Mouse (Mus musculus): ENCODE measurements around the gene Gm49373. TPM values are rescaled to one million over a fixed set of nuclear protein-coding genes. Genes with fewer than 3 reads are reported as not detected.

Gm49373 gene
- total and polyA plus RNA-seq, 3 experiments, result 0.27 to 0.30 TPM; not detected in 1

GRCm38 (mm10) chr9:21030781-21031250 is 42.1 kb downstream of the Gm49373 start:
- under 1% methylated on average over 13 of the region's 13 CpGs for WGBS
- intact Hi-C loops (cut with DNase I), result loop anchor here (1.0 to 5.0 kb wide), 3 partner anchors 41 to 105 kb away; partner anchors contain the start of genes Fdx1l, Gm38431, Gm49373 and Raver1
- Histone ChIP-seq H3K9ac (ENCODE audit: low read depth, low read length) (peak overlapping the region; percentile 10), H3K79me2 (replicated peaks; ENCODE audit: control insufficient read depth, insufficient read depth, low read length) (no peaks in the 10 kb centered on the region), H3K27ac (peak overlapping the region; percentile 47; the same call in 1 of the 2 replicates), H3K4me1 (ENCODE audit: control insufficient read depth, insufficient read depth, low read length) (peaks cover 3% of the 10 kb centered on the region), H3K4me3 (peak overlapping the region; percentile 69), H3K36me3 (ENCODE audit: control insufficient read depth, insufficient read depth, low read length) (no peaks in the 10 kb centered on the region), H3K27me3 (ENCODE audit: control insufficient read depth, insufficient read depth, low read length) (peaks cover 6% of the 10 kb centered on the region)
- DNase-seq, result peak; percentile 82 to 90
- no peak for TF ChIP-seq EP300 (IDR thresholded peaks at IDR 0.05; ENCODE audit: insufficient read depth, low read depth, low read length)
- peak; percentile 71 for TF ChIP-seq CTCF (IDR thresholded peaks at IDR 0.05)

- Histone ChIP-seq H3K36me3 (ENCODE audit: control insufficient read depth, insufficient read depth, low read length) (no peaks in the 10 kb centered on the region), H3K4me1 (ENCODE audit: control insufficient read depth, insufficient read depth, low read length) (peaks cover 3% of the 10 kb centered on the region), H3K9ac (ENCODE audit: low read depth, low read length) (no peak overlapping the region), H3K4me3 (peak overlapping the region; percentile 45), H3K27ac (peak overlapping the region; percentile 32; the same call in 1 of the 2 replicates), H3K79me2 (replicated peaks; ENCODE audit: control insufficient read depth, insufficient read depth, low read length) (no peaks in the 10 kb centered on the region), H3K27me3 (ENCODE audit: control insufficient read depth, insufficient read depth, low read length) (peaks cover 3% of the 10 kb centered on the region)
- TF ChIP-seq EP300 (IDR thresholded peaks at IDR 0.05; ENCODE audit: insufficient read depth, low read depth, low read length), result no peak
- no peak for TF ChIP-seq CTCF (IDR thresholded peaks at IDR 0.05)
- TF ChIP-seq POLR2A (IDR thresholded peaks at IDR 0.05; ENCODE audit: insufficient read depth, low read depth, low read length), result no peak
- WGBS, result 31% methylated on average over 22 of the region's 22 CpGs
- intact Hi-C loops (cut with DNase I), result loop anchor here (1.0 to 5.0 kb wide), 3 partner anchors 42 to 106 kb away; partner anchors contain the start of genes Fdx1l, Gm38431, Gm49373 and Raver1
- DNase-seq, result no peak
Measured at GRCm38 (mm10) chr9:21030055-21030600, 42.8 kb downstream of the Gm49373 start.

DNA sequence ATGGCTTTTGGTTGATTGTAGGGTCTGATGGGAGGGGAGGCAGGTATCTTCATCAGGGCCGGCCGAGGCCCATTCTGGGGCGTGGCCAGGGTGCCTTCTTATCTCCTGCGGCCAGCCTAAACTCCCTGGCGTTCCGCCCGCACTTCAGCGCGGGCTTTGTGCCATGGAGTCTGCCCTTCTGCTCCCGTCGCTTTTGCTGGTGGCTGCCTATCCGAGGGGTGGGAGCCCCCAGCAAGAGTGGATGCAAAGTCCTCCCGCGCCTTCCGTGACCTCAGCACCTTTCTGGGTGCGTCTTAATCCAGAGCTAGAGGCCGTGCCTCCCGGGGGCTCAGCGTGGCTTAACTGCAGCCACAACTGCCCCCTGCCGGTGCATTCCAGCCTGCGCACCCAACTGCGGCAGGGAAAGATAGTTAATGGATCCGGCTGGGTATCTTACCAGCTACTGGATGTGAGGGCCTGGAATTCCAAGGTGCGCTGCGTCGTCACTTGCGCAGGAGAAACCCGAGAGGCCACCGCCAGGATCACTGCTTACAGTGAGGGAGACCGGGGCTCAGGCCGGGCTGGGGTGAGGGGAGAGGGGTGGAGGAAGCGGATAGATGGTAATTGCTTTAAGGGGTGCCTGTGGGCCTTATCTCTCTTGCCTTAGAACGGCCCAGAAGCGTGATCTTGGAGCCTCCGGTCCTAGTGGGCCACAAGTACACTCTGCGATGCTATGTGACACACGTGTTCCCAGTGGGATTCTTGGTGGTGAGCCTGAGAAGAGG is 43.4 kb downstream of the Gm49373 start, which contains the start of gene Icam4:
TSS of gene Icam4 (plus strand) at position 83 of the 764 bp plus-strand sequence.
- H3K79me2 ChIP-seq (replicated peaks; ENCODE audit: control insufficient read depth, insufficient read depth, low read length), result no peaks in the 10 kb centered on the region
- H3K36me3 ChIP-seq (ENCODE audit: control insufficient read depth, insufficient read depth, low read length), result no peaks in the 10 kb centered on the region
- WGBS, result 3% methylated on average over 37 of the region's 37 CpGs
- H3K27ac ChIP-seq, result 0 out of 2 replicates have a peak within 1 kb of the TSS, but pooled peaks have one; percentile 0
- TF ChIP-seq POLR2A (IDR thresholded peaks at IDR 0.05; ENCODE audit: insufficient read depth, low read depth, low read length) (no peak), CTCF (IDR thresholded peaks at IDR 0.05) (peak; percentile 98; the same call in 1 of the 2 replicates), EP300 (IDR thresholded peaks at IDR 0.05; ENCODE audit: insufficient read depth, low read depth, low read length) (0 out of 2 replicates have a peak, but pooled peaks have one; percentile 36)
- H3K4me3 ChIP-seq, result peak within 1 kb of the TSS; percentile 45
- intact Hi-C loops (cut with DNase I), result loop anchor here (1.0 to 5.0 kb wide), 6 partner anchors 15 to 127 kb away; partner anchors contain the start of genes Fdx1l, Gm38431, Gm49373 and Icam1
- peak; percentile 85 to 89 for DNase-seq
- peak within 1 kb of the TSS; percentile 71 for H3K9ac ChIP-seq (ENCODE audit: low read depth, low read length)
- peaks cover 1% of the 10 kb centered on the region for H3K27me3 ChIP-seq (ENCODE audit: control insufficient read depth, insufficient read depth, low read length)
- H3K4me1 ChIP-seq (ENCODE audit: control insufficient read depth, insufficient read depth, low read length), result peaks cover 3% of the 10 kb centered on the region

DNA sequence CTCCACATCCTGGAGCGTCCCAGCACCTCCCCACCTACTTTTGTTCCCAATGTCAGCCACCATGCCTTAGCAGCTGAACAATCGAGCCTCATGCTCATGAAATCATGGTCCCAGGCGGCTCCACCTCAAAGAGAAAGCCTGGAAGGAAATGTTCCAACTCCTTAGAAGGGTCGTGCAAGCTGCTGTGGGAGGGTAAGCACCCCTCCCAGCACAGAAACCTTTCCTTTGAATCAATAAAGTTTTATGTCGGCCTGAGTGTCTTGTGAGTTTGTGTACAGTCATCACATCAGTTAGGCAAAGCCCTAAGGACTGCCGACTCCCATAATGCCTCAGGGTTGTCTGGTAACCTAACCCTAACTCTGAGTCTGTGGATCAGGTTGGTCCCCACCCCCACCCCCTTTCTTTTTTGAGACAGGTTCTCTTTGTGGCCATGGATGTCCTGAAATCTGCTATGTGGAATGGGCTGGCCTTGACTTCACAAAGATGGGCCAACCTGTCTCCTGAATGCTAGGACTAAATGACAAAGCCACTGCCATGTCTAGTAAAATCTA is 44.3 kb downstream of the Gm49373 start:
- 67% methylated on average over 6 of the region's 6 CpGs for WGBS
- no peak for DNase-seq
- Histone ChIP-seq H3K36me3 (ENCODE audit: control insufficient read depth, insufficient read depth, low read length) (no peaks in the 10 kb centered on the region), H3K9ac (ENCODE audit: low read depth, low read length) (no peak overlapping the region), H3K79me2 (replicated peaks; ENCODE audit: control insufficient read depth, insufficient read depth, low read length) (no peaks in the 10 kb centered on the region), H3K4me1 (ENCODE audit: control insufficient read depth, insufficient read depth, low read length) (peaks cover 3% of the 10 kb centered on the region), H3K4me3 (no peak overlapping the region), H3K27me3 (ENCODE audit: control insufficient read depth, insufficient read depth, low read length) (peaks cover 1% of the 10 kb centered on the region; the same call in 1 of the 2 replicates), H3K27ac (no peak overlapping the region)
- TF ChIP-seq CTCF (IDR thresholded peaks at IDR 0.05), result no peak
- TF ChIP-seq POLR2A (IDR thresholded peaks at IDR 0.05; ENCODE audit: insufficient read depth, low read depth, low read length), result no peak
- TF ChIP-seq EP300 (IDR thresholded peaks at IDR 0.05; ENCODE audit: insufficient read depth, low read depth, low read length), result no peak
- intact Hi-C loops (cut with DNase I), result loop anchor here (1.0 to 5.0 kb wide), 3 partner anchors 14 to 126 kb away; partner anchors contain the start of genes Icam1 and Mrpl4

DNA sequence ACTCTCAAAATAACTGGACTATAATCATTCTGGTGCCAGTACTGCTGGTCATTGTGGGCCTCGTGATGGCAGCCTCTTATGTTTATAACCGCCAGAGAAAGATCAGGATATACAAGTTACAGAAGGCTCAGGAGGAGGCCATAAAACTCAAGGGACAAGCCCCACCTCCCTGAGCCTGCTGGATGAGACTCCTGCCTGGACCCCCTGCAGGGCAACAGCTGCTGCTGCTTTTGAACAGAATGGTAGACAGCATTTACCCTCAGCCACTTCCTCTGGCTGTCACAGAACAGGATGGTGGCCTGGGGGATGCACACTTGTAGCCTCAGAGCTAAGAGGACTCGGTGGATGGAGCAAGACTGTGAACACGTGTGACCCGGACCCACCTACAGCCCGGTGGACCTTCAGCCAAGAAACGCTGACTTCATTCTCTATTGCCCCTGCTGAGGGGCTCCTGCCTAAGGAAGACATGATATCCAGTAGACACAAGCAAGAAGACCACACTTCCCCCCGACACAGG is 45.1 kb downstream of the Gm49373 start:
- H3K9ac ChIP-seq (ENCODE audit: low read depth, low read length), result no peak overlapping the region
- intact Hi-C loops (cut with DNase I), result loop anchor here (2.0 to 5.0 kb wide), 2 partner anchors 13 to 126 kb away; partner anchors contain the start of gene Icam1
- H3K4me1 ChIP-seq (ENCODE audit: control insufficient read depth, insufficient read depth, low read length), result peaks cover 3% of the 10 kb centered on the region
- WGBS, result 76% methylated on average over 8 of the region's 8 CpGs
- TF ChIP-seq CTCF (IDR thresholded peaks at IDR 0.05) (no peak), EP300 (IDR thresholded peaks at IDR 0.05; ENCODE audit: insufficient read depth, low read depth, low read length) (no peak), POLR2A (IDR thresholded peaks at IDR 0.05; ENCODE audit: insufficient read depth, low read depth, low read length) (no peak)
- DNase-seq, result no peak
- H3K79me2 ChIP-seq (replicated peaks; ENCODE audit: control insufficient read depth, insufficient read depth, low read length), result no peaks in the 10 kb centered on the region
- H3K4me3 ChIP-seq, result no peak overlapping the region
- no peaks in the 10 kb centered on the region for H3K36me3 ChIP-seq (ENCODE audit: control insufficient read depth, insufficient read depth, low read length)
- H3K27ac ChIP-seq, result no peak overlapping the region
- no peaks in the 10 kb centered on the region for H3K27me3 ChIP-seq (ENCODE audit: control insufficient read depth, insufficient read depth, low read length)

Measured in heart, adult 2 months (tissue).